Mouse (Mus musculus) spleen, postnatal 36 days (tissue): Measurements from ENCODE around the gene Duox2.

ENCODE experiments used
- DNase-seq, 2 experiments: peaks; one replicate each; pipeline ENCODE4 v3.0.0; 2022; ENCODE audit warnings: low spot score in 2 of 2, mixed read lengths in 1 of 2

Gene Duox2

GRCm38 (mm10) chr2:122301921-122302573 lies 3.8 kb upstream of the Duox2 start:
- DNase-seq = no peak

GRCm38 (mm10) chr2:122301081-122301920 lies 3.1 kb upstream of the Duox2 start:
- no peak for DNase-seq

- no peak for DNase-seq
Observed at GRCm38 (mm10) chr2:122300656-122301020, 2.4 kb upstream of the Duox2 start.

GRCm38 (mm10) chr2:122299911-122300655 lies 1.8 kb upstream of the Duox2 start:
- no peak for DNase-seq

GRCm38 (mm10) chr2:122298596-122299490 lies 594 bp upstream of the Duox2 start, which contains the start of gene Duoxa2:
Duoxa2 (plus strand) TSS chr2:122298900.
- peak; percentile 29 to 38 for DNase-seq

GRCm38 (mm10) chr2:122297271-122298095 lies 766 bp downstream of the Duox2 start:
- DNase-seq = no peak

- no peak for DNase-seq
Observed at GRCm38 (mm10) chr2:122294916-122295315, 3.3 kb downstream of the Duox2 start.

- DNase-seq = no peak
Observed at GRCm38 (mm10) chr2:122286137-122286536, 12.1 kb downstream of the Duox2 start.

GRCm38 (mm10) chr2:122284091-122284490 lies 14.2 kb downstream of the Duox2 start:
- no peak for DNase-seq

GRCm38 (mm10) chr2:122278769-122279168 lies 19.5 kb downstream of the Duox2 start:
- no peak for DNase-seq

GRCm38 (mm10) chr2:122266407-122267193 lies 31.6 kb downstream of the Duox2 start:
- no peak for DNase-seq

GRCm38 (mm10) chr2:122264690-122265089 lies 33.6 kb downstream of the Duox2 start:
- no peak for DNase-seq

- no peak for DNase-seq
Observed at GRCm38 (mm10) chr2:122260729-122261128, 37.5 kb downstream of the Duox2 start.

- no peak for DNase-seq
Observed at GRCm38 (mm10) chr2:122255997-122256396, 42.3 kb downstream of the Duox2 start.

GRCm38 (mm10) chr2:122247786-122248185 lies 50.5 kb downstream of the Duox2 start:
- DNase-seq = no peak

GRCm38 (mm10) chr2:122243671-122244131 lies 54.5 kb downstream of the Duox2 start:
- DNase-seq = peak; percentile 42 to 58

GRCm38 (mm10) chr2:122241935-122242334 lies 56.3 kb downstream of the Duox2 start:
- DNase-seq = no peak

- no peak for DNase-seq
Observed at GRCm38 (mm10) chr2:122241226-122241625, 57.0 kb downstream of the Duox2 start.

GRCm38 (mm10) chr2:122240735-122241134 lies 57.5 kb downstream of the Duox2 start:
- no peak for DNase-seq
